Mouse (Mus musculus) spleen, adult 18-20 months (tissue): ENCODE data around the gene Ankrd36.
A peak's percentile ranks its signal among the peaks of the same experiment; 100 is the strongest.
"Not testable (repeated sequence)": the region's sequence is repeated elsewhere in the genome, so short reads cannot be mapped to it uniquely, and the experiment has no call there.

Experiments used
- DNase-seq, 2 experiments: peaks; one replicate each; pipeline ENCODE4 v3.0.0; 2022; ENCODE audit warnings: mixed read lengths in 2 of 2

Gene Ankrd36

DNA sequence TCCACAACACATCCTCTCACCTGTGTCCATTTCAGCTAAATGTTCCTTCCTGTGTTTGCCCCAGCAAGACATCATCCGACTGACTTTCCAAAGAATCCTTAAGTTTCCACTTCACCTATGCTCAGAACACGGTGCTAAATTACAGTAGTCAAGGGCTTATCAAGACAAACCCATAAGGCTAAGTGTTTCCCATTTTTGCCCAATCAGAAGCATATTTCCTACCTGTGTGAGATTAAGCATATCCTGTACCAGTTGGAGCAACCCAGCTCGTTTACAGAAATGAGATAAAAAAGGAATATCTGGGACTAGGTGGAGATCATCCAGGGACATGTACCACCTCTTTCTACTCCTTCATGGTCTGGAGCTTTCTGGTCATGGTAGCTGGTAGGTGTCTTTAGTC is 22.8 kb upstream of the Ankrd36 start:
- no peak for DNase-seq

DNA sequence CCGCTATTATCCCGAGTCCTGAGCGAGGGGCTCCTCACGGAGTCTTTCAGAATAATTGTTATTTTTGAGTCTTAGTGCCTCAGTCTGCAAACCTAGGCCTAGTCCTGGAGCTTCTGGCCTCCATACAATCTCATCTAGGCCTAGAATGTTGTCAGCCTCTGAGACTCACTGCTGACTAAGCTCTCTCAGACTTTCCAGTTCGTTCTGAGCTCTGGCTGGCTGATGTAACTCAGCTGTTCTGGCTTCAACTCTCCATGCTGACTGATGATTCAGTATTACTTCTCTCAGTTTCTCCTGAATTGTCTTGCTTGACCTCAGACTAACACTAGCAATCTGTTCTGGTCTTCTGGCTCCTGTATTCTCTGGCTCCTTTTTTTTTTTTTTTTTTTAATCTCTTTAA is 18.1 kb upstream of the Ankrd36 start:
- no peak for DNase-seq

DNA sequence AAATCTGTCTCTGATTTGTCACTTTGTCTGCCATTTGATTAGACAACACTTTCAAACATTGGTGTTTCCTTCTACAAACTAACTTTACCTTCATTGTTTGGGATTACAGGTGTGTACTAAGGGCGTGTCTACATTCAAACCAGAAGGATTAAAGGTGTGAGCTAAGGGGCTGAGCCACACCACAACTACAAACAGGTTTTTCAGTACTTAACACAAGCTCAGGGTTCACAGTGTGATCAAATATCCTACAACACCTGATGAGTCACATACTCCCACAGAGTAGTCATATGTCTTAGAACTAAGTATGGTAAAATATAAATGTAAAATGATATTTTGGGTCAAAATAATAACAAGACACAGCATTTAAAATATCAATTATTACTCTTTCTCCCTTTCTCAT is 17.6 kb upstream of the Ankrd36 start:
- DNase-seq, result no peak

DNA sequence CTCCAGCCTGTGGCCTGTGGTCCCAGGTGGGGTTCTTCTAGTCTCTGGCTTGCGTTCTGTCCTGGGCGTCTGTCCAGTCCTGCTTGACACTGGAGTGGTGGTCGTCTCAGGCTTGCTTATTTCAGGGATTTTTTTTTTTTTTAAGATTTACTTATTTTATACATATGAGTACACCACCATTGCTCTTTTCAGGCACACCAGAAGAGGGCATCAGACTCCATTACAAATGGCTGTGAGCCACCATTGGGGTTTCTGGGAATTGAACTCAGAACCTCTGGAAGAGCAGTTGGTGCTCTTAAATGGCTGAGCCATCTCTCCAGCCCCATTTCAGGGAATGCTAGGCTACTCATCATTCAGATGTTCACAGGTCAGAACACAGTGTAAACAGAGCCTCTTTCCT is 9.2 kb upstream of the Ankrd36 start:
- DNase-seq, result no peak

DNA sequence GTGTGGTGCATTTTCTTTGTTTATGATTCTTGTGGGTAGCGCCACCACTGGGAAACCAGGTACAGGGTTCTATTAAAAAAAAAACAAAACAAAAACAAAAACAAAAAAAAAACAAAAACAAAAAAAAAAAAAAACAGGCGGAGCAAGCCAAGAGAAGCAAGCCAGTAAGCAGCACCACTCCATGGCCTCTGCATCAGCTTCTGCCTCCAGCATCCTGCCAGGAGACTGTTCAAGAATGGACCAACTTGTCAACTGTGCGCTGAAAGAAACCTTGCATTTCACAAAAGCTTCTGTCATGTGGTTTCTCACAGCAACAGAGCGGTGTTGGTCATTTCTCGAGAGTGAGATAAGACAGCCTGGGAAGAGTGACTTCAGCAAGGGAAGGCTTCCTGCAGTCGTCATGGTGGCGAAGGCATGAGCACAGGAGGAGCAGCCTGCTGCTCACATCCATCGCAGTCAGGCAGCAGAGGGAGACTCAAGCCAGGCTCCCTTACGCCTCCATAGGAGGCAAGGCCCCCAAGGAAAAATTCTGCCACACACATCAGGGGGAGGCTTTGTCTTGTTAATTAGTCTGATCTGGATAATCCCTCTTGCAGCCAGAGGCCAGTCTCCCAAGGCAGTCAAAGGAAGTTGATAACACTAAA is 6.7 kb upstream of the Ankrd36 start:
- DNase-seq, result no peak

DNA sequence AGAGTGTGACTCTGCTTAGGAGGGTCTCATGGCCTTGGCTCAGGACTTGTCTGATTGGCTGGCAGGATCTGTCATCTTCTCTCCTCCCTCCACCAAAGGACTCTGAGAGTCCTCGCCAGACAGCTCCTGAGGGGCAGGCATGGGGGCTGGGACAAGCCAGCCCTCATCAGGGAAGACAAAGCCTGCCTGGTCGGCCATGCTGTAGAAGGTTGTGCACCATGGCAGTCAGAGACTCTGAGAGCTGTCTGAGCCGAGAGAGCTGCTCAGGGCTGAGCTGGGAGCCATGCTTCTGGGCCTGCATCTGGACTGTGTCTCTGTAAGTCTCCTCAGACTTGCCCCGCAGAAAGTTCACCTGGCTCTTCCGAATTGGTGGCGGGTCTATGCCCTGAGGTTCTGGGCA is 5.6 kb upstream of the Ankrd36 start:
- no peak for DNase-seq

DNA sequence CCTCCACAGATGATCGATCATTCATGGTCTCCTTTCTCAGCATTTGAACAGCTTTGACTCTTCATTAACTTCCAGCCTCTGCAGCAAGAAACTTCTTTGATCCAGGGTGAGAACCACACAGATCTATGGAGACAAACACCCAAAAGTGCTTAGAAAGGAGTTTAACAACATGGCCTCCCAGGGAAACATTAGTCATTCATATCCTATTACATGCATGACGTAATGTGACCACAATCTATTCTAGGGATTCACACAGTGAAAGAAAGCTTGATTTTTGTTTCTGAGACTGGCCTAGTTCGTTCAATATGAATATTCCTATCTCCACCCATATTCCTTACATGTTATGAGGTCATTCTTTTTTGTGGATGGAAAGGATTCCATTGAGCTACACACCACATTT is 3.9 kb upstream of the Ankrd36 start:
- no peak for DNase-seq

DNA sequence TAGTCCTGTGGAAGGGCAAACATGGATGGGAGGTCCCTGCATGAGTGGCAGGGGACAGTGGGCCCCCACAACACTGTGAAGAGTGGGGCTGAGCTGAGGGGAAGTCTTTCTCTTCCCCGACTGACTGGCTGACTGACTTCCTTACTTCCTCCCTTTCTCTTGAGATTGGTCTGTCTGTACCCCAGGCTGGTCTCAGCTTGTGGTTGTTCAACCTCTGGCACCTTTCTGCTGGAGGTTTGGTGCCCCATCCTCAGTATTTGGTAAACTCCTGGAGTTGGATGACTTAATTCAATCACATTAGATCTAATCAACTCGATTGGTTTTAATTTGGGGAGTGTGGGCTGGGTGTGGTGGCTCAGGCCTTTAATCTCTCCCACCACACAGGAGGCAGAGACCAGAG is 3.0 kb upstream of the Ankrd36 start:
- no peak for DNase-seq

DNA sequence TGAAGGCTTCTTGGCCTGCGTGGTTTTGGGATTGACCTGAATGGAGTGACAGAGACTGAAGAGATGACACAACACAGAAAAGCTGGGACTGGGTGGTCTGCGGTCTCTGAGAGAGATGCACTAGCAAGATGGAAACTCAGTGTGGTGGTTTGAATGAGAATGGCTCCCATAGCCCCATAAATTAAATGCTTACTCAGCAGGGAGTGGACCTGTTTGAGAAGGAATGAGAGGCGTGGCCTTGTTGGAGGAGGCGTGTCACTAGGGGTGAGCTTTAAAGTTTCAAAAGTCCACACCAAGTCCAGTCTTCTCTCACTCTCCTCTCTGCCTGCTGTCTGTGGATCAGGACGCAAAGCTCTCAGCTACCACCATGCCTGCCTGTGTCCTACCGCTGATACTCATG is 1.8 kb upstream of the Ankrd36 start:
- no peak for DNase-seq

DNA sequence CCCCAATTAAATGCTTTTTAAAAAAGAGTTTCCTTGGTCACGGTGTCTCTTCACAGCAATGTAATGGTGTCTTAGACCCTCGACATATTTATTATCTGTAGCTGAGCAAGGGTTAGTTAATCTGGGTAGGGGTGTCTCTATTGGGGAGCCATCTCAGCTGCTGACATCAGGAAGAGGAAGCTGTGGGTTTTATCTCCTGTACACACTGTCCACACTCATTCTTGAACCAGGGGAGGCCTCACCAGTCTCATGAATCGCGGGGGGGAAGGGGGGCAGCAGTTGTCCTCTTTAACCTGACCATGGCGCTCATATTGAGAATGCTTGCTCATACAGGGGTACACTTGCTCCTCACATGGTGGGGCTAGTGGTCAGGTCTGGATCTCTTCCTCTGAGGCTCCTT is 1.4 kb upstream of the Ankrd36 start:
- DNase-seq, result no peak

DNA sequence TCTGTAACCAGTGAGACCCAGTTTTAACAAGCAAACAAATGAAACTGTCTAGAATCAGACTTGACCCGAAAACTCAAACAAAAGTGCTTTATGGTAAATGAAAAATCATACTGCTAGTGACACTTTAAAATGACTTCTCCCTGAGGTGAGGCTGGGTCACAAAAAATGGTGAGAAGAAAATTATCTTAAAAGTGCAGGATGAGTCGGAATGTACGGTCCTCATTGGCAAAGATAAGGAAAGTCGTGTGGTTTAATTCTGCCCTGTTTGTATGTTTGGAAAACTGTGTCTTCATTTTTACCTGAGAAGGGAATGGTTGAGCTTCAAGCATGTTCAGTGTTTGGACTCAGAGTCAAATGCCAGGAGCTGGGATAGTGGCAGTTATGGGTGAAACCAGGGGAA is 2.4 kb downstream of the Ankrd36 start:
- no peak for DNase-seq

DNA sequence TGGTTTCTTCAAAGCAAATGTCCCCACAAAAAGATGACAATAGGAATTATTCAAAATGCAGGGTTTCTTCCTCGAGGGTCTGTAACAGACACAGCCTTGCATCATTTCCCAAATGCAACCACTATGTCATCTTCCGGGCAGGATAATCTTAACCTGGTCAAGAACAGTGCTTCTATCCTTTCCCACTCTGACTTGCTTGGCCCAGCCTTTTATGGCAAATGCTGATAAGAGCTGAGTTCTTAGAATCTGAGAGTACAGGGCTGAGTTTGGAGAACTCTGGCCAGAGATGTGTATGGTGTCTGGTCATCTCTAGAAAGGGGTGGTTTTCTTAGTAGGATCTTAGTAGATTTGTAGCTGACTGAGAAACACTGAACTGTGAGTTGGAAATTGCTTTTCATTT is 4.3 kb downstream of the Ankrd36 start:
- no peak for DNase-seq

DNA sequence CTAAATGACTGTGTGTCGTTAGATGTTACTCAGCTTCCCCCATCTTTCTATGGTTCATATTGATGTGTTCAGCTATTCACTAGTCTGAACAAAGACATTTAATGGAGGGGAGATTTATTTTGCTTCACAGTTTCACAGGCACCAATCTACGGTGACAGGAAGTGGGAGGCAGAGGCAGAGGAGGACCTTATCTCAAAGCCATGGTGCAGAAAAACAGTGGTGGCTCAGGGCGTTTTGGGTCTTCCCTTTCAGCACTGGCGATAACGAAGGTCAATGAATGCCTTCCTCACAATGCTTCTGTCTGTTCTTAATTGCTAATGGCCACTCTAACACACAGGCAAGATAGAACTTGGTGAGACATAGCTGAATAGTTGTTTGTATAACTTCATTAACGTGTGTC is 5.6 kb downstream of the Ankrd36 start:
- DNase-seq, result no peak

DNA sequence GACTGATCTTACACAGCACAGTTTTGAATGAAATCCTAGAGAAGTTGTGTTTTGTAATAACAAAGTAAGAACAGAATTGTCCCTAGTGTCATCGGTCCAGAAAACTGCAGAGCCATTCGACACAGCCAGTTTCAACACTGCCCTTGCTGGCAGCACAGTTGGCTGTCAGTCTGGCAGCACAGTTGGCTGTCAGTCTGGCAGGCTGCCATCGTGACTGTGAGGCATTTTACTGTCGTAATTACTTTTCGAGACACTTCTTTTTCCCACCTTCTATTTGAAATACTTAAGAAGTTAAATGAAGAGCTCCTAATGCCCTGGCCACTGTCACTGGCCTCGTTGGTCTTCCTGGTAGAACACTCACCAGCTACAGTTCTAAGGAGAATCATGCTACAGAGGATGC is 22.9 kb downstream of the Ankrd36 start:
- DNase-seq, result no peak

DNA sequence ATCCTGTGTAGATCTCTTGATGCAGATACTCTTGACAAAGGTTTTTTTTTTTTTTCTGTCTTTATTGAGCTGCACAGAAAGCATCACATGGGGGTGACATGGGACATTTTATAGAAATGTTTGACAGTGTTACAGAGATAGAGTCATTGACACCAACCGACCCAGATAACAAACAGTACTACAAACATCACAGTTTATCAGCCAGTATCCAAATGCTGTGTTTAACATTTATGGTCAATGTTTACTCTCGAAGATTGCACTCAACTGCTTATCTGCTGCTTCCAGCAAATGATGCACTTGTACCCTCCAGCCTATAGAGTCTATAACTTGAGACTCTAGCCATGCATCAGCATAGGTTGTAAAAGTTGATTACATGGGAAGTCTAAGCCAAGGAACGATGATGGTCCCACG is 25.9 kb downstream of the Ankrd36 start:
- DNase-seq, result no peak

DNA sequence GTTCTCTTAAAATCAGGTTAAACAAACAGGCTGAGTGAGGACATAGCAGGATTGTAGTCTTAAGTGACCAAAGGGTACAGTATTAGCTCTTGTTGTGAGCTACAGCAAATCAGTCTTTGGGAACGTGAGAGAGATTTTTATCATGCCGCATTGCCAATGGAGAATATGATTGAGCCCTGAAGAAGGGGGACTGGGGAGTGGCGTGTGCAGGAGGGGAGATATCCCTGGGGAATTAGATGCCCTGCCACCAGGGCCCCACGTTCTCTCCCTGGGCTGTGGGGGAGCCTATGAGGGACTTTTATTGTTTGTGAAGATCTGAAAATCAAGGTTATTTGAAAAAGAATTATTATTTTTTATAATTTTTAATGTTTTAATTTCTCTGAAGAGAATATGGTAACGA is 26.3 kb downstream of the Ankrd36 start:
- no peak for DNase-seq

DNA sequence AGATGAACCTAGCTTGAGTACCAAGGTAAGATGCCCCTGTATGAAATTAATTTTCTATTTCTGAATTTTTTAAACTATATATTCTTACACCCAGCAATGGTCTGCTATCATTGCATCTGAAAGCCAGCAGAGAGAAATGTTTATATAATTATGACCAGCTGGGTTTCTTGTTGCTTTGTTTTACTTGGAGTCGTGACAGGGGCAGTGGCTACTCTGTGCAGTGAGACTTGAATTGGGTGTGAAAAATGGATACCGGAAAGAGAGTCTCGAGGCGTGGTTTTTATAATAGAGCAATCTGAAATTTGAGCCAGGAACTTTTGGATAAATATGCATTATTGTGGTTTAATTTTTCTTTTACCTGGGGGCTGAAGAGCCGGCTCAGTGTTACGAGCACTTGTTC is 27.3 kb downstream of the Ankrd36 start:
- no peak for DNase-seq

DNA sequence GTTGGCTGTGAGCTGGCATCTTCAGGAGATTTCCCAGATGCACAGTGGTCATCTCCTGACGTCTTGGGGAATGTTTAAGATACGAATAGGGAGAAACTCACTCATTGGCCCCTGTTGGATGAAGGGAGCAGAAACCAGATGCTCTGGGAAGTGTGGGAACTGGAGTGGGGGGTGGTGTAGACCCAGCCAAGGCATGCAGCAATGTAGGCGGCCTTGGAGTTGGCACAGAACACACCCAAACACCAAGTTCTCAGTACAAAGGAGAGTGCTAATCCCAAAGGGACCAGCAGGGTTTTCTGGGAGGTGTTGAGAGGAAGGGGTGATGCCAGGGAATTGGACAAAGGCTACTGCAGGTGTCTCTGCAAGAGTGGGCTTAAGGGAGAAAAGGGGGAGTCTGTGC is 35.9 kb downstream of the Ankrd36 start:
- no peak for DNase-seq

DNA sequence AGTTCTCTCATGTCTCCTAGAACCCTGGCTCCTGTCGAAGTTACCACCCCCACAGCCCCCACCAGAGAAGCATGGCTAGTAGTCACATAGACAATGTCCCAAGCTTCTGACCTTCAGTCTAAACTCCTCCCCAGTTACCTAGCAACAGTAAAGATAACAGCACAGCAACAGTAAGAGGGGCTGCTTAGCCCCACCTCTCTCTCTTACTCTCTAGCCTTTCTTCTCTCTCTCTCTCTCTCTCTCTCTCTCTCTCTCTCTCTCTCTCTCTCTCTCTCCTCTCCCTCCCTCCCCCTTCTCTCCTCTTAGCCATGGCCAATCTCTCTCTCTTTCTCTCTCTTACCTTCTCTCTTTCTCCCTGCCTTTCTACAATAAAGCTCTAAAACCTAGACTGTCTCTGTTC is 42.4 kb downstream of the Ankrd36 start:
- not testable (repeated sequence) for DNase-seq

DNA sequence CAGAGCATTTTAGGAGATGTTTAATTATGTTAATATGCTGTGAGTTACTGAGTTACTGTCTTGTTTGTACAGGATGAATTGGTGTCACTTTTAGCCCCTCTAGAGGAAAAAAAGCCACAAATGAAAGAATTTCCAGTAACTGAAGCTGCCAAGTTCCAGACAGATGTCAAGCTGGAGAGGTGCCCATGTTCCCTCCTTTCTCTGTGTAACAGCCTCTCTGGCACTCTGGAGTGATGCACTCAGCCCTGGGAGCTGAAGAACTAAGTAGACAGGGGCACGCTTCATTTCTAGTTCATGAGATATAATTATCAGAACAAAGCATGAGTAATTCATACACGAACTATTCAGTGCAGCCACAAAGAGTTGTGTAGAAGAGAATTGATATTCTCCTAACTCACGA is 45.0 kb downstream of the Ankrd36 start:
- DNase-seq, result no peak

DNA sequence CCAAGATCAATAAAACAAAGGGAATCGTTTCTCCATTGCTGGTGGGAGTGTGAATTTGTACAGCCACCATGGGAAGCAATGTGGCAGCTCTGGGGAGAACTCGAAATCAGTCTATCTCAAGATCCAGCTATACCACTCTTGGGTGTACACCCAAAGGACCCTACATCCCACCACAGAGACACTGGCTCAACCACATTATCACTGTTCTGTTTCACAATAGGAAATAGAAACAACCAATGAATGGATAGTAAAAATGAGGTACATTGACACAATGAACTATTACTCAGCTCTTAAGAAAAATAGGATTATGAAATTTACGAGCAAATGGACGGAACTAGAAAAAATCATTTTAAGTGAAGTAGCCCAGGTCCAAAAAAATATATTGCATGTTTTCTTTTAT is 55.6 kb downstream of the Ankrd36 start:
- DNase-seq, result no peak

DNA sequence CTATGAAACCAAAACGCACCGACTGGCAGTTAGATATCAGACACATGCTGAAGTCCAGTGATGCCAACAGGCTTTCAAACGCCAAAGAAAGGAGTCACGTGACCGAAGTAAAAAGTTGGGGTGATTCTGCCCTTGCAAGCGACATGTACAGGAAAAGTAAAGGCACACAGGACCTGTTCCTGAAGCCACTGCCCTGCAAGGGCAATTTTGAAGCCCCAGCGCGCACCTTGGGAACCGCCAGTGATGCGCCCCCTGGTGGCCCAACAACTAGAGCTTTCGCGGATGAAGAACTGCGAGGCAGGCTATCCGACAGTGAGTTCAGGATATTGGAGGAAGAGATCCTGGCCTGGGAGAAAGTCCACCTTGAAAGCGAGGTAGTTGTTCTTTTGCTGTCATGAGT is 59.5 kb downstream of the Ankrd36 start:
- DNase-seq, result peak; percentile 49 to 79

DNA sequence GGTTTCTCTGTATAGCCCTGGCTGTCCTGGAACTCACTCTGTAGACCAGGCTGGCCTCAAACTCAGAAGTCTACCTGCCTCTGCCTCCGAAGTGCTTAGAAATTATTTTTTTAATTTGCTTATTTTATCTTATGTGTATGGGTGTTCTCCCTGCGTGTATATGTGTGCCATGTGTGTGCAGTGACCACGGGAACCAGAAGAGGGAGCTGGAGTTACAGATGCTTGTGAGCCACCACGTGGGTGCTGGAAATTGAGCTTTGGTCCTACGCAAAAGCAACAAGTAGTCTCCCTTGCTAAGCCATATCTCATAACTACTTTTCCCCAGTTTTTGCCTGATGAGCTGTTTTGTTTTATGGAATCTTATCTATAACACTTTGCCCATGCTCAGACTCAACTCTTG is 73.6 kb downstream of the Ankrd36 start:
- no peak for DNase-seq

DNA sequence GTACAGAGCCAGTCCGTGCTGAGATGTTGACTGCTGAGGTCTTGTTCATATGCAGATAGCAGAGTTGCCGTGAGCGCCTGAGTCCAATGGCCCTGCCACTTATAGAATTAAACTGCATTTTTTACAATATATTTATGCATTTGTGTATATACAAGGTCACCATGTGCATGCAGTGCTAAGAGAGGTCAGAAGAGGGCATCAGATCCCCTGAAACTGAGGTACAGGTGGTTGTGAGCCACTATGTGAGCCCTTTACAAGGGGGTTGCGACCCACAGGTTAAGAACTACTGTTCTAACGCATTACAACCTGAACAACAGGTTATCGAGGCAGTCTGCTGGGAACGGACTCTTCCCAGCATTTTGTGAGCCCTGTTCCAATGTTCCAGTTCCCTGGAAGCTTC is 80.8 kb downstream of the Ankrd36 start:
- no peak for DNase-seq

DNA sequence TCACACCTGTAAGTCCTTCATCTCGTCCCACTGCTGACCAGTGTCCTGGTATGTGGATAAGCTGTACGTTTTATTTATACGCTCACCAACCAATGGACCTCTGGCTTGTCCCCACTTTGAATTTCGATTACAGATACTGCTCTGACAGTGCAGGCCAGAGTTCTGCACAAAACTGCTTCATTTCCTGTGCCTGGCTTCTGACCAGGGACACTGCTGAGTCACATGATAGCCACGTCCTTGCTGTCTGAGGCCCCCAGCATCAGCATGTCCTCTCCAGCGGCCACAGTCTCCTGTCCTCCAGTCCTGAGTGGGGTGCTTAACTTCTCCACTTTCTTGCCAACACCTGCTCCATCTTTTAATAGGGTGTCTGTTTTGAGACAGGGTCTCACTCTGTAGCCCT is 113.1 kb downstream of the Ankrd36 start:
- no peak for DNase-seq

DNA sequence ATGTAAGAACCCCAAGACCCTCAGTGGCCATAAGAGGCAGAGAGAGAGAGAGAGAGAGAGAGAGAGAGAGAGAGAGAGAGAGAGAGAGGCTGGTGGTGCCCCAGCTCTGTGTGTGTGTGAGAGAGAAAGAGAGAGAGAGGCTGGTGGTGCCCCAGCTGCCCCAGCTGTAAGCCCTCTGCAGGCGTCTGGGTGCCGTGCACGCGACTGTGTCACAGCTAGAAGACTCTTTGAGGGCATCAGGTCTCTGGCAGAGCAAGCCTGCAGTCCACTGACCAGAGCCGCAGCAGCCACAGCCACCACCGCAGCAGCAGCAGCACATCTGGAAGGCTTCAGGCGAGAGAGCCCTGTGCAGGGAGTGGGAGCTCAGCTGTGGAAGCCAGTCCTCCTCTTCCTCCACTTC is 114.8 kb downstream of the Ankrd36 start:
- DNase-seq, result no peak
